Mouse (Mus musculus) liver, embryonic 15.5 days (tissue): ENCODE results near the gene Mgat4a. TPM values are rescaled to one million over a fixed set of nuclear protein-coding genes. Genes with fewer than 3 reads are reported as not detected.

Experiments
- ATAC-seq: fragments of 200-750 bp; cut with Nextera tagmentation; 2 replicates; pipeline ENCODE4 v1.8.0; 2017; ENCODE audit warnings: moderate number of reproducible peaks, mild to moderate bottlenecking, moderate library complexity; ENCODE audit not compliant: insufficient read depth
- H3K27ac ChIP-seq: fragments of 300-500 bp; sonication (generic); replicated peaks from 2 replicates; pipeline ENCODE4 v1.5.1; 2015; ENCODE audit warnings: mild to moderate bottlenecking, inconsistent platforms
- H3K27me3 ChIP-seq: fragments of 300-500 bp; sonication (generic); 2 replicates; pipeline ENCODE4 v1.6.1; 2015; ENCODE audit warnings: mild to moderate bottlenecking, inconsistent platforms
- H3K36me3 ChIP-seq: fragments of 300-500 bp; sonication (generic); replicated peaks from 2 replicates; pipeline ENCODE4 v1.6.1; 2015; ENCODE audit warnings: moderate library complexity, mild to moderate bottlenecking, inconsistent platforms
- H3K4me1 ChIP-seq: fragments of 300-500 bp; sonication (generic); replicated peaks from 2 replicates; pipeline ENCODE4 v1.6.1; 2015; ENCODE audit warnings: inconsistent platforms
- H3K4me2 ChIP-seq: fragments of 300-500 bp; sonication (generic); 2 replicates; pipeline ENCODE4 v1.6.1; 2015; ENCODE audit warnings: moderate library complexity, mild to moderate bottlenecking, inconsistent platforms
- H3K4me3 ChIP-seq: fragments of 300-500 bp; sonication (generic); replicated peaks from 2 replicates; pipeline ENCODE4 v1.5.1; 2015; ENCODE audit warnings: mild to moderate bottlenecking, inconsistent platforms
- H3K9ac ChIP-seq: fragments of 300-500 bp; sonication (generic); 2 replicates; pipeline ENCODE4 v1.6.1; 2015; ENCODE audit warnings: moderate library complexity, mild to moderate bottlenecking, inconsistent platforms
- H3K9me3 ChIP-seq: fragments of 300-500 bp; sonication (generic); replicated peaks from 2 replicates; pipeline ENCODE4 v1.6.1; 2016; ENCODE audit warnings: inconsistent platforms
- WGBS: fragments of 180-500 bp; shearing (Covaris S2); methylation state at CpG from one replicate; pipeline ENCODE4 v1.1.7; 2015; ENCODE audit warnings: mixed read lengths; ENCODE audit not compliant: insufficient replicate concordance; 5-methylcytosine and 5-hydroxymethylcytosine counted together
- polyA plus RNA-seq: library from polyadenylated mRNA; unstranded; fragments of >200 nt; fragmentation: Nextera tagmentation; extraction: Ambion mirVana; gene quantifications from 2 replicates; pipeline ENCODE4 v1.2.1, GENCODE M21; 2015

Mgat4a gene
- polyA plus RNA-seq, 1 experiment from 2014 or later, result 1.2 TPM

DNA sequence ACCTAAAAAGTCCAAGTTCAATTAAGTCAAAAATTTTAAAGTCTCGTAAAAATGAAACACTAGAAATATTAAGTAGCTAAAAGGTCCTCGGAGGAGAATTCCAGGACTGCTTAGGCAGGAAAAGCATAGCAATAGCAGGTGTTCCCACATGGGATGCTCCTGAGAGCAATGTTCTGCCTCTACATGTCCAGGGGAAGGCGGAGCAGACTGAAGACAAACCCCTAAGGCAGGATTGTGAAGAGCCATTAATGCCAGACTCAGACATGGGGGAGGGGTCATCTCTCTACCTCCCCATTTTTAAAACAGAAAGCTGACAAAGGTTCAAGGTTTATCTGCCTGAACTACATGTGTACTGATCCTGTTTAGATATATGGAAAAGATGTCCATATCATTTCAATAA lies 45.7 kb downstream of the Mgat4a start:
- no peaks in the 10 kb centered on the region for H3K27me3 ChIP-seq
- no peak overlapping the region for H3K4me2 ChIP-seq
- no peak overlapping the region for H3K4me3 ChIP-seq
- whole genome bisulfite sequencing, result 78% methylated on average over 3 of the region's 3 CpGs
- no peaks in the 10 kb centered on the region for H3K36me3 ChIP-seq
- H3K9me3 ChIP-seq, result no peaks in the 10 kb centered on the region
- ATAC-seq, result no peak
- H3K27ac ChIP-seq, result no peak overlapping the region
- H3K4me1 ChIP-seq, result peaks cover 14% of the 10 kb centered on the region; the same call in 1 of the 2 replicates
- no peak overlapping the region for H3K9ac ChIP-seq

DNA sequence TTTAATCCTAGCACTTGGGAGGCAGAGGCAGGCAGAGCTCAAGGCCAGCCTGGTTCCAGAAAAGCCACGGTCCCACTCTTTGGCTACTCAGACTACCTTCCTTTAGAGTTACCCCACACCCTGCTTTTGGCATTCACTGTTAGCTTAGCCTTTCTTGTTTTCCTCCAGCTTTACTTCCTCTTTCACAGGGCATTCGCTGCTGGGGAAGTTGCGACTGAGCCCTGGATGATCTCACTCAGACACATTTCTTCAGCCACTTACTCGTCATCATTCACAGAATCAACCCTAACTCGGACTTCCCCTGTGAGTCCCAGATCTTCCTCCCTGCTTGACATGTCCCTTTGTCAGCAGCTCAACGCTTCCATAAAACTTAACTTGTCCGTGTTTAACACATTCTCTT lies 49.1 kb downstream of the Mgat4a start:
- no peaks in the 10 kb centered on the region for H3K36me3 ChIP-seq
- 0 out of 2 replicates have a peak overlapping the region, but pooled peaks have one; percentile 19 for H3K27ac ChIP-seq
- H3K4me1 ChIP-seq, result peaks cover 14% of the 10 kb centered on the region
- H3K4me3 ChIP-seq, result no peak overlapping the region
- no peaks in the 10 kb centered on the region for H3K9me3 ChIP-seq
- H3K9ac ChIP-seq, result no peak overlapping the region
- 0 out of 2 replicates have a peak, but pooled peaks have one; percentile 18 for ATAC-seq
- WGBS, result 18% methylated on average over 7 of the region's 7 CpGs
- peak overlapping the region; percentile 20; the same call in 1 of the 2 replicates for H3K4me2 ChIP-seq
- no peaks in the 10 kb centered on the region for H3K27me3 ChIP-seq

GRCm38 (mm10) chr1:37490691-37491212 lies 50.1 kb downstream of the Mgat4a start:
- no peak overlapping the region for H3K4me2 ChIP-seq
- no peak for ATAC-seq
- 71% methylated on average over 5 of the region's 5 CpGs for WGBS

DNA sequence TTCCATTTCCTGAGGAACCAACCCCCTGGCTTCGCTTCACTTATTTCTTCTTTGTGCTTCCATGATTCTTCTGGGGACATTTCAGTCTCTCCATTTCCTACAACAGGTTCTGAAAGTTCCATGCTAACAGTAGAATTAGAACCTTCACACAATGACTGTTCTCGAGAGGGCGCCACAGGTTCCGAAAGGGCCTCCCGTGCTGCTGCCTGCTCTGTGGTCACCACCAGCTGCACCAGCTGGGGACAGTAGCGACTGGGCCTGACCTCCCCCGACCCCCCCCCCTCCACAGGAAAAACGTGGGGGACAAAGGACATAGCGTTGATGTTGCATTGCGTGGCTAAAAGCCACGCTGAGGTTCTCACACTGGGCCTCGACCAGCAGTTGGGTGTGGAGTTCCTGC lies 52.3 kb downstream of the Mgat4a start:
- WGBS, result 63% methylated on average over 12 of the region's 12 CpGs
- no peak for ATAC-seq

More at GRCm38 (mm10) chr1:37490691-37491212, 50.1 kb downstream of the Mgat4a start:
- Histone ChIP-seq H3K9me3 (no peaks in the 10 kb centered on the region), H3K4me1 (peaks cover 11% of the 10 kb centered on the region), H3K9ac (no peak overlapping the region), H3K36me3 (no peaks in the 10 kb centered on the region), H3K27ac (no peak overlapping the region), H3K4me3 (no peak overlapping the region), H3K27me3 (no peaks in the 10 kb centered on the region)

DNA sequence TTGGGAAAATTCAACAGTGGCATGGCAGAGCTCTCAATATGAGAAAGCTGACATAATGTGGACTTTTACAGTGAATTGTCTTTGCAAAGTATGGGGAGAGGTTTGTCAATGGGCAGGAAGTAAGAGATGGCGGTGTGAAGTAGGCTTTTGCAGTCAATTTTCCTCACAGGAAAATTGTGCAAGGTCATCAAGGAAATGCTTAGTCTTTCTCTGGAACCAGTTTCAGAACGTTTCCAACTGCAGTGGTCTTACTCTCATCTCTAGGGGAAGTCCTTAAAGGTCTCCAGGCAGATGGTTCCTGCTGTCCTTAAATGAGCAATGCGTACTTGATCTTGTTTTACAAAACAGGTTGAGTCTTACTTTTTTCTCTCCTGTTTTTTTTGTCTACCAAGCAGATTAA lies 53.8 kb downstream of the Mgat4a start:
- H3K9me3 ChIP-seq, result no peaks in the 10 kb centered on the region
- H3K9ac ChIP-seq, result no peak overlapping the region
- peaks cover 5% of the 10 kb centered on the region for H3K4me1 ChIP-seq
- H3K27ac ChIP-seq, result no peak overlapping the region
- no peaks in the 10 kb centered on the region for H3K27me3 ChIP-seq
- WGBS, result 44% methylated on average over 3 of the region's 3 CpGs
- ATAC-seq, result no peak
- H3K4me2 ChIP-seq, result no peak overlapping the region
- no peaks in the 10 kb centered on the region for H3K36me3 ChIP-seq
- no peak overlapping the region for H3K4me3 ChIP-seq

More for the DNA sequence above, 52.3 kb downstream of the Mgat4a start:
- Histone ChIP-seq H3K27ac (no peak overlapping the region), H3K4me3 (no peak overlapping the region), H3K4me1 (peaks cover 10% of the 10 kb centered on the region), H3K36me3 (no peaks in the 10 kb centered on the region), H3K27me3 (no peaks in the 10 kb centered on the region), H3K4me2 (no peak overlapping the region), H3K9me3 (no peaks in the 10 kb centered on the region), H3K9ac (no peak overlapping the region)

DNA sequence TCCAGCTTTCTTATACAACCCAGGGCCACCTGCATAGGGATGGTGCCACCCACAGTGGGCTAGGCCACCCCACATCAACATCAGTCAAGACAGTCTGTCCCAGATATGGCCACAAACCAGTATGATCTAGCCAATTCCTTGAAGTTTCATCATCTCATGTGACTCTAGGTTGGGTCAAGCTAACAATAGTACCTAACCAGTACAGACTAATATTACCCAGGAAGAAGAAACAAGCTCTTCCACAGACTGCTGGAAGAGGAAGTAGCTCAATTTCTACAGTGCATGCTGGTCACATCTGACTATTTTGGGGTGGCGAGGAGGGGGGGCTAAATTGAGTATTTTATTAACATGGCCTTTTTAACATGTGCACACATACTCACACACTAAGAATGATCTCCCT lies 54.4 kb downstream of the Mgat4a start:
- WGBS, result 73% methylated on average over 1 of the region's 1 CpGs
- Histone ChIP-seq H3K4me1 (peaks cover 7% of the 10 kb centered on the region), H3K9me3 (no peaks in the 10 kb centered on the region), H3K36me3 (no peaks in the 10 kb centered on the region), H3K4me3 (no peak overlapping the region), H3K27ac (peak overlapping the region; percentile 51; the same call in 1 of the 2 replicates), H3K4me2 (no peak overlapping the region), H3K9ac (no peak overlapping the region), H3K27me3 (no peaks in the 10 kb centered on the region)
- ATAC-seq, result no peak

GRCm38 (mm10) chr1:37484612-37485011 lies 56.2 kb downstream of the Mgat4a start:
- peaks cover 24% of the 10 kb centered on the region for H3K4me1 ChIP-seq
- H3K27ac ChIP-seq, result no peak overlapping the region
- H3K36me3 ChIP-seq, result no peaks in the 10 kb centered on the region
- no peaks in the 10 kb centered on the region for H3K9me3 ChIP-seq
- no peaks in the 10 kb centered on the region for H3K27me3 ChIP-seq
- 51% methylated on average over 4 of the region's 4 CpGs for WGBS
- no peak overlapping the region for H3K4me3 ChIP-seq
- ATAC-seq, result peak; percentile 30; the same call in 1 of the 2 replicates
- H3K9ac ChIP-seq, result no peak overlapping the region
- no peak overlapping the region for H3K4me2 ChIP-seq

GRCm38 (mm10) chr1:37481331-37481730 lies 59.5 kb downstream of the Mgat4a start:
- Histone ChIP-seq H3K36me3 (no peaks in the 10 kb centered on the region), H3K9me3 (no peaks in the 10 kb centered on the region), H3K4me3 (no peak overlapping the region), H3K27ac (0 out of 2 replicates have a peak overlapping the region, but pooled peaks have one; percentile 24), H3K4me2 (no peak overlapping the region), H3K4me1 (peaks cover 56% of the 10 kb centered on the region), H3K27me3 (no peaks in the 10 kb centered on the region), H3K9ac (no peak overlapping the region)
- 45% methylated on average over 2 of the region's 2 CpGs for WGBS
- no peak for ATAC-seq

GRCm38 (mm10) chr1:37480731-37481130 lies 60.1 kb downstream of the Mgat4a start:
- Histone ChIP-seq H3K9me3 (no peaks in the 10 kb centered on the region), H3K9ac (no peak overlapping the region), H3K4me2 (no peak overlapping the region), H3K27ac (peak overlapping the region; percentile 51), H3K27me3 (no peaks in the 10 kb centered on the region), H3K36me3 (no peaks in the 10 kb centered on the region), H3K4me1 (peaks cover 56% of the 10 kb centered on the region), H3K4me3 (no peak overlapping the region)
- WGBS, result 61% methylated on average over 6 of the region's 6 CpGs
- ATAC-seq, result no peak

- peak; percentile 38 for ATAC-seq
- H3K27ac ChIP-seq, result peak overlapping the region; percentile 91
- H3K4me1 ChIP-seq, result peaks cover 53% of the 10 kb centered on the region
- no peaks in the 10 kb centered on the region for H3K36me3 ChIP-seq
- 8% methylated on average over 8 of the region's 8 CpGs for WGBS
- peak overlapping the region; percentile 6; the same call in 1 of the 2 replicates for H3K9ac ChIP-seq
- H3K4me3 ChIP-seq, result no peak overlapping the region
- H3K27me3 ChIP-seq, result no peaks in the 10 kb centered on the region
- peak overlapping the region; percentile 80 for H3K4me2 ChIP-seq
- H3K9me3 ChIP-seq, result no peaks in the 10 kb centered on the region
Observed at GRCm38 (mm10) chr1:37479759-37480158, 61.1 kb downstream of the Mgat4a start.

GRCm38 (mm10) chr1:37479074-37479473 lies 61.7 kb downstream of the Mgat4a start:
- ATAC-seq, result peak; percentile 65
- H3K36me3 ChIP-seq, result no peaks in the 10 kb centered on the region
- peak overlapping the region; percentile 91 for H3K27ac ChIP-seq
- H3K4me3 ChIP-seq, result peak overlapping the region; percentile 51
- peaks cover 56% of the 10 kb centered on the region for H3K4me1 ChIP-seq
- 19% methylated on average over 9 of the region's 9 CpGs for WGBS
- H3K27me3 ChIP-seq, result no peaks in the 10 kb centered on the region
- H3K4me2 ChIP-seq, result peak overlapping the region; percentile 80
- H3K9ac ChIP-seq, result peak overlapping the region; percentile 28; the same call in 1 of the 2 replicates
- H3K9me3 ChIP-seq, result no peaks in the 10 kb centered on the region

DNA sequence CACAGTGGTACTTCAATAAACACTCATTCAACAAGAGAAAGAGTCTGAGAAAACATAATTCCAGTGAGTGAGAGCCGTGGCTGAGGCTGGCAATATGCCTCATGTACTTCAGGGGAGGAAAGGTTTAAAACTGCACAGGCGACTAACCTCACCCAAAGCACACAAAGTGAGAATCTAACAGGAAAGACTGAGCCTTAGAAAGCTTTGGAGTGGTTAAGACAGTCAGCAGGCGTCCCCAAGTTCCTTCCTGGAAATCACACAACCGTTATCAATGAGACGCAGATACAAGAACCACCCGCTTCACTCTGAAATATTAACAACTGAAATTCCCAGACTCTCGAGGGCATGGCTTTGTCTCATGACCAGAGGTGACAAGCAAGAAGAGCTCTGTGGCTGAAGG lies 62.4 kb downstream of the Mgat4a start:
- Histone ChIP-seq H3K36me3 (no peaks in the 10 kb centered on the region), H3K4me2 (peak overlapping the region; percentile 80), H3K4me3 (peak overlapping the region; percentile 51), H3K27ac (peak overlapping the region; percentile 91), H3K9ac (peak overlapping the region; percentile 48), H3K4me1 (peaks cover 61% of the 10 kb centered on the region), H3K9me3 (no peaks in the 10 kb centered on the region), H3K27me3 (no peaks in the 10 kb centered on the region)
- WGBS, result 8% methylated on average over 7 of the region's 7 CpGs
- ATAC-seq, result peak; percentile 83
